Comparison of ENCODE assay signal across 11 mouse cellular contexts in the genomic region with DNA sequence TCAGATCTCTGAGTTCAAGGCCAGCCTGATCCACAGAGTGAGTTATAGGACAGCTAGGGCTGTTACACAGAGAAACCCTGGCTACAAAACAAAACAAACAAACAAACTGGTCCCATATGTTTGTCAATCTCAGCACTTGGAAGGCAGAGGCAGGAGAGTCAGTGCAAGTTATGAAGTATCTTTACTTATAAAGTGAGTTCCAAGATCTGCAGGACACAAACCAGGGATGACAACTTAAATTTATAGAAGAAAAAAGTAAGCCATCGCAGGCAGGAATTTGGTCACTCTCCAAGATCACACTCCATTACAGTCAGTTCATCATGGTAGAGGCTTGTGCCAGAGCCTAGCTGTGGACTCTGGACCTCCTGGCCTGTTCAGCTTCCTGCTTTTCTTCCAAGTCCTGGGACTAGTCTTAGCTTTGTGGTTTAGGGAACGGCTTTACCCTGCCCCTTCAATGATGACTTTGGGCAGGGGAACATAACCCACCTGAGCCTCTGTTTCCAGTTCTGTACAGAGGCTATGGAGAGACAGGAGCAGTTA. TPM values are rescaled to one million over a fixed set of nuclear protein-coding genes. Genes with fewer than 3 reads are reported as not detected.
DNase-seq lines count a peak whose midpoint lies in the region; ATAC-seq and TF ChIP-seq lines count a peak whose summit lies in the region.
"Had no signal": no experiment of that assay in that cellular context is flagged by ENCODE, and none has a peak within 500 bp of the region (broad histone marks: within the 10 kb centered on the region; RNA-seq: fewer than 3 reads in every experiment).

No protein-coding gene starts in this region.

- no peaks in the 10 kb centered on the region for H3K27me3 ChIP-seq in embryonic facial prominence, embryonic 14.5 days (replicated peaks; ENCODE audit: control insufficient read depth, insufficient read depth, low read length)
- no peaks in the 10 kb centered on the region for H3K27me3 ChIP-seq in hindbrain, postnatal 0 days (ENCODE audit: insufficient read depth, low read length)
- no peaks in the 10 kb centered on the region for H3K27me3 ChIP-seq in liver, embryonic 15.5 days

- 93% methylated on average over 2 of the region's 2 CpGs for WGBS in embryonic facial prominence, embryonic 14.5 days
- WGBS in hindbrain, postnatal 0 days: 88% methylated on average over 2 of the region's 2 CpGs
- 88% methylated on average over 2 of the region's 2 CpGs for WGBS in liver, embryonic 15.5 days (ENCODE audit: insufficient replicate concordance)

- no peak overlapping the region for H3K4me3 ChIP-seq in embryonic facial prominence, embryonic 14.5 days (ENCODE audit: low read depth, low read length)
- no peak overlapping the region for H3K4me3 ChIP-seq in hindbrain, postnatal 0 days (ENCODE audit: low read length)
- H3K4me3 ChIP-seq in liver, embryonic 15.5 days (replicated peaks): peak overlapping the region; percentile 72; the same call in 1 of the 2 replicates

- no peak for TF ChIP-seq CTCF in hindbrain, postnatal 0 days (IDR thresholded peaks at IDR 0.05; ENCODE audit: low read depth)

- no peaks in the 10 kb centered on the region for H3K9me3 ChIP-seq in embryonic facial prominence, embryonic 14.5 days (ENCODE audit: control insufficient read depth, low read length)
- no peaks in the 10 kb centered on the region for H3K9me3 ChIP-seq in hindbrain, postnatal 0 days (ENCODE audit: low read length)
- no peaks in the 10 kb centered on the region for H3K9me3 ChIP-seq in liver, embryonic 15.5 days (replicated peaks)

- H3K27ac ChIP-seq in embryonic facial prominence, embryonic 14.5 days (replicated peaks; ENCODE audit: low read depth, low read length): no peak overlapping the region
- no peak overlapping the region for H3K27ac ChIP-seq in hindbrain, postnatal 0 days
- peak overlapping the region; percentile 100 for H3K27ac ChIP-seq in liver, embryonic 15.5 days (replicated peaks)

- H3K4me2 ChIP-seq in embryonic facial prominence, embryonic 14.5 days (ENCODE audit: low read depth, low read length): peak overlapping the region; percentile 69
- peak overlapping the region; percentile 80; the same call in 1 of the 2 replicates for H3K4me2 ChIP-seq in hindbrain, postnatal 0 days (ENCODE audit: low read depth, low read length)
- H3K4me2 ChIP-seq in liver, embryonic 15.5 days: peak overlapping the region; percentile 83

- H3K36me3 ChIP-seq in embryonic facial prominence, embryonic 14.5 days (ENCODE audit: control insufficient read depth, insufficient read depth, low read length): peaks cover 5% of the 10 kb centered on the region; the same call in 1 of the 2 replicates
- no peaks in the 10 kb centered on the region for H3K36me3 ChIP-seq in hindbrain, postnatal 0 days (ENCODE audit: insufficient read depth, low read length)
- peaks cover 22% of the 10 kb centered on the region for H3K36me3 ChIP-seq in liver, embryonic 15.5 days (replicated peaks)

- no peak for ATAC-seq in embryonic facial prominence, embryonic 14.5 days (ENCODE audit: low read depth)
- ATAC-seq in hindbrain, postnatal 0 days: no peak
- ATAC-seq in liver, embryonic 15.5 days (ENCODE audit: insufficient read depth): no peak

- peaks cover 10% of the 10 kb centered on the region for H3K4me1 ChIP-seq in embryonic facial prominence, embryonic 14.5 days (ENCODE audit: control insufficient read depth, insufficient read depth, low read length)
- peaks cover 4% of the 10 kb centered on the region for H3K4me1 ChIP-seq in hindbrain, postnatal 0 days (ENCODE audit: insufficient read depth, low read length)
- H3K4me1 ChIP-seq in liver, embryonic 15.5 days (replicated peaks): peaks cover 65% of the 10 kb centered on the region

- DNase-seq in kidney, adult 11 months: peak; percentile 75
- DNase-seq in kidney, postnatal 4 days: no peak
- no peak for DNase-seq in embryonic facial prominence, embryonic 14.5 days (ENCODE audit: low spot score)
- DNase-seq in hindbrain, postnatal 0 days (ENCODE audit: low spot score): no peak
- DNase-seq in left cerebral cortex, adult 11 months (ENCODE audit: low spot score): no peak
- DNase-seq in frontal cortex, postnatal 10 days (ENCODE audit: low spot score in 2 of 2): no peak
- DNase-seq: embryo, embryonic 11 days; gastrocnemius, postnatal 36 days had no signal

- H3K9ac ChIP-seq in embryonic facial prominence, embryonic 14.5 days (ENCODE audit: low read depth, low read length): no peak overlapping the region
- peak overlapping the region; percentile 59; the same call in 1 of the 2 replicates for H3K9ac ChIP-seq in hindbrain, postnatal 0 days (replicated peaks; ENCODE audit: low read length)
- peak overlapping the region; percentile 85 for H3K9ac ChIP-seq in liver, embryonic 15.5 days

RNA-seq across cellular contexts. Expression of gene Opa3, which starts 2.0 kb away (rescaled TPM):
- 29.7 and 30.2 TPM in 2 replicates for polyA plus RNA-seq in embryonic facial prominence, embryonic 14.5 days (2014; fragmentation: Nextera tagmentation; extraction: Ambion mirVana)
- total RNA-seq in hindbrain, postnatal 0 days (2014; rRNA removed): 44.2 and 47.7 TPM in 2 replicates
- 34.6 and 37.1 TPM in 2 replicates for polyA plus RNA-seq in hindbrain, postnatal 0 days (2015; fragmentation: Nextera tagmentation; extraction: Ambion mirVana)
- polyA plus RNA-seq in liver, embryonic 15.5 days (2015; fragmentation: Nextera tagmentation; extraction: Ambion mirVana): 15.3 and 16.0 TPM in 2 replicates

RNA-seq across cellular contexts. Expression of gene Gpr4, which starts 17.8 kb away (rescaled TPM):
- 1.7 and 2.3 TPM in 2 replicates for polyA plus RNA-seq in embryonic facial prominence, embryonic 14.5 days (2014; fragmentation: Nextera tagmentation; extraction: Ambion mirVana)
- 3.8 and 4.5 TPM in 2 replicates for total RNA-seq in hindbrain, postnatal 0 days (2014; rRNA removed)
- 4.1 and 4.4 TPM in 2 replicates for polyA plus RNA-seq in hindbrain, postnatal 0 days (2015; fragmentation: Nextera tagmentation; extraction: Ambion mirVana)
- polyA plus RNA-seq in liver, embryonic 15.5 days (2015; fragmentation: Nextera tagmentation; extraction: Ambion mirVana): 0.50 TPM in 2 replicates
- total RNA-seq: monocyte, adult 5-6 weeks had no signal

RNA-seq across cellular contexts. Expression of gene Vasp, which starts 41.5 kb away (rescaled TPM):
- polyA plus RNA-seq in embryonic facial prominence, embryonic 14.5 days (2014; fragmentation: Nextera tagmentation; extraction: Ambion mirVana): 70.0 and 70.7 TPM in 2 replicates
- total RNA-seq in hindbrain, postnatal 0 days (2014; rRNA removed): 62.6 and 68.3 TPM in 2 replicates
- polyA plus RNA-seq in hindbrain, postnatal 0 days (2015; fragmentation: Nextera tagmentation; extraction: Ambion mirVana): 35.5 and 37.0 TPM in 2 replicates
- 41.2 and 42.4 TPM in 2 replicates for polyA plus RNA-seq in liver, embryonic 15.5 days (2015; fragmentation: Nextera tagmentation; extraction: Ambion mirVana)

RNA-seq across cellular contexts. Expression of gene Ppm1n, which starts 49.8 kb away (rescaled TPM):
- polyA plus RNA-seq in embryonic facial prominence, embryonic 14.5 days (2014; fragmentation: Nextera tagmentation; extraction: Ambion mirVana): 0.49 TPM in 1 of 2 replicates, not detected in the other
- 2.1 and 2.9 TPM in 2 replicates for total RNA-seq in hindbrain, postnatal 0 days (2014; rRNA removed)
- polyA plus RNA-seq in hindbrain, postnatal 0 days (2015; fragmentation: Nextera tagmentation; extraction: Ambion mirVana): 2.0 and 2.5 TPM in 2 replicates
- polyA plus RNA-seq in liver, embryonic 15.5 days (2015; fragmentation: Nextera tagmentation; extraction: Ambion mirVana): 0.05 TPM in 1 of 2 replicates, not detected in the other
- total RNA-seq: left cerebral cortex, adult 2 months; monocyte, adult 5-6 weeks had no signal

RNA-seq across cellular contexts. Expression of gene Rtn2, which starts 52.3 kb away (rescaled TPM):
- 53.7 and 57.0 TPM in 2 replicates for polyA plus RNA-seq in embryonic facial prominence, embryonic 14.5 days (2014; fragmentation: Nextera tagmentation; extraction: Ambion mirVana)
- 151 and 155 TPM in 2 replicates for total RNA-seq in hindbrain, postnatal 0 days (2014; rRNA removed)
- 98.4 and 101 TPM in 2 replicates for polyA plus RNA-seq in hindbrain, postnatal 0 days (2015; fragmentation: Nextera tagmentation; extraction: Ambion mirVana)
- 3.9 and 5.2 TPM in 2 replicates for polyA plus RNA-seq in liver, embryonic 15.5 days (2015; fragmentation: Nextera tagmentation; extraction: Ambion mirVana)
- total RNA-seq: monocyte, adult 5-6 weeks had no signal
